Mouse (Mus musculus): ENCODE results near the gene Csad. TPM values are rescaled to one million over a fixed set of nuclear protein-coding genes. Genes with fewer than 3 reads are reported as not detected.

Csad gene
- polyA plus RNA-seq, 1 experiment: 0.97 TPM

- peaks cover 51% of the 10 kb centered on the region for H3K36me3 ChIP-seq (ENCODE audit: control insufficient read depth)
- no peak overlapping the region for H3K4me3 ChIP-seq (replicated peaks)
- TF ChIP-seq GATA1 (IDR thresholded peaks at IDR 0.05; ENCODE audit: low read length) (no peak), TAL1 (IDR thresholded peaks at IDR 0.05; ENCODE audit: low read length) (no peak)
- H3K4me1 ChIP-seq (ENCODE audit: control insufficient read depth): peaks cover 27% of the 10 kb centered on the region
- H3K9me3 ChIP-seq (ENCODE audit: control insufficient read depth, low read length): no peaks in the 10 kb centered on the region
- no peaks in the 10 kb centered on the region for H3K27me3 ChIP-seq (ENCODE audit: control insufficient read depth)
These were observed 71.2 kb downstream of the Csad start for GRCm38 (mm10) chr15:102133314-102133713.

Other genes starting within 250 kb of the Csad start
- gene Krt8, start 200.2 kb downstream of the Csad start, polyA plus RNA-seq (2012): 0.06 and 0.07 TPM in 2 replicates
- gene Krt18, start 176.5 kb downstream of the Csad start, polyA plus RNA-seq (2012): 0.13 TPM in 1 of 2 replicates, not detected in the other
- gene Eif4b, start 131.0 kb downstream of the Csad start, polyA plus RNA-seq (2012): 8.2 and 8.3 TPM in 2 replicates
- 0.04 and 0.05 TPM in 2 replicates for gene Tns2, start 104.3 kb downstream of the Csad start, polyA plus RNA-seq (2012)
- gene Spryd3, start 68.5 kb downstream of the Csad start, polyA plus RNA-seq (2012): 1.1 and 1.4 TPM in 2 replicates
- 0.05 TPM in 1 of 2 replicates, not detected in the other for gene Igfbp6, start 60.4 kb downstream of the Csad start, polyA plus RNA-seq (2012)
- 0.12 and 0.18 TPM in 2 replicates for gene Soat2, start 54.2 kb downstream of the Csad start, polyA plus RNA-seq (2012)
- gene Zfp740, start 1.5 kb downstream of the Csad start, polyA plus RNA-seq (2012): 0.44 and 0.77 TPM in 2 replicates
- 1.4 and 2.1 TPM in 2 replicates for gene Itgb7, start 27.2 kb upstream of the Csad start, polyA plus RNA-seq (2012)
- 0.09 TPM in 2 replicates for gene Rarg, start 52.8 kb upstream of the Csad start, polyA plus RNA-seq (2012)
- not detected in 2 replicates for gene Gm9918, start 65.8 kb upstream of the Csad start, polyA plus RNA-seq (2012)
- gene Mfsd5, start 74.7 kb upstream of the Csad start, polyA plus RNA-seq (2012): 3.2 and 3.5 TPM in 2 replicates
- 12.0 and 15.2 TPM in 2 replicates for gene Espl1, start 91.5 kb upstream of the Csad start, polyA plus RNA-seq (2012)
- gene Pfdn5, start 121.4 kb upstream of the Csad start, polyA plus RNA-seq (2012): 1.2 and 3.3 TPM in 2 replicates
- gene Myg1, start 127.0 kb upstream of the Csad start, polyA plus RNA-seq (2012): 6.4 and 8.0 TPM in 2 replicates
- gene Aaas, start 146.0 kb upstream of the Csad start, polyA plus RNA-seq (2012): 13.7 and 18.1 TPM in 2 replicates
- not detected in 2 replicates for gene Sp7, start 162.5 kb upstream of the Csad start, polyA plus RNA-seq (2012)
- 0.32 and 0.93 TPM in 2 replicates for gene Sp1, start 201.4 kb upstream of the Csad start, polyA plus RNA-seq (2012)
- 0.03 and 0.08 TPM in 2 replicates for gene Amhr2, start 240.6 kb upstream of the Csad start, polyA plus RNA-seq (2012)